Mouse (Mus musculus): ENCODE results near the gene Arhgef25. TPM values are rescaled to one million over a fixed set of nuclear protein-coding genes. Genes with fewer than 3 reads are reported as not detected.
"Not testable (repeated sequence)": the region's sequence is repeated elsewhere in the genome, so short reads cannot be mapped to it uniquely, and the experiment has no call there.

Arhgef25 gene
- polyA plus RNA-seq, 1 experiment from 2014 or later: 46.8 TPM

DNA sequence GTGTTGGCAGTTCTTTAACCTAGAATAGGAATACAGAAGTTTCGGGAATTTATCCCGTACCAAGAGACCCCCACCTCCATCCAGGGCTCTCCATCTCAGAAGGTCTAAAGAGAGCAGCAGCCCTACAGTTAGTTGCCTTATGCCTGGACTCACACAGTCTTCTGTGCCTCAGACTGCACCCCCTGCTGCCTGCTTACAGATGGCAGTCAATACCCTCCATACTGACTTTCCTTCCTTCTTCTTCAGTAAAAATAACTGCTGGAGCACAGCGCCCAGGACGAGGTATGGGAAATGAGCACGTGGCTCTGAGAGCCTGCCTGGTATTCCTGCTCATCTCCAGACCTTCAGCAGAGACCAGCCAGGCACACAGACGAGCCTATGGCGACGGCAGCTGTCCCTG, 10.4 kb upstream of the Arhgef25 start:
- H3K4me1 ChIP-seq (replicated peaks): peaks cover 3% of the 10 kb centered on the region; the same call in 1 of the 2 replicates
- H3K4me2 ChIP-seq (replicated peaks): no peak overlapping the region
- WGBS: 80% methylated on average over 8 of the region's 8 CpGs
- no peaks in the 10 kb centered on the region for H3K27me3 ChIP-seq (replicated peaks)
- H3K4me3 ChIP-seq (replicated peaks): no peak overlapping the region
- no peak overlapping the region for H3K9ac ChIP-seq
- peaks cover 19% of the 10 kb centered on the region for H3K36me3 ChIP-seq
- H3K27ac ChIP-seq: no peak overlapping the region
- H3K9me3 ChIP-seq: no peaks in the 10 kb centered on the region
- ATAC-seq: no peak

DNA sequence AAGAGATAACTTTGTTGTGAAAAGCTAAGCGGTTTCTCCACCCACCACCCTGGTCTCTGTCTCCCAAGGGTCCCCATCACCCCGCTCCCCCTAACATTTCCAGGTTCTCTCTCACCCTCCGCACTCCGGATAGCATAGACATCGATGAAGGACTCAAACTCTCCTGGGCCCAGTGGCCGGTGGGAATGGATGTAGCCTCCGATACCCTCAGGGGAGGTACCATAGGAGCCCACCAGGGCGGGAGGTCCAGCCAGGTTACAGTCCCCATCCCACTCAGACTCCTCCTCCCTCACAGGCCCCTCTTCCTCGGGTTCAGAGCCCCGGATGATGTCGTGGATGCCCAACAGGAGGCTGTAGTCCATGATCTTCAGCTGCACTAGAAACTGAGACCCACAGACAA, 9.6 kb upstream of the Arhgef25 start:
- peaks cover 11% of the 10 kb centered on the region; the same call in 1 of the 2 replicates for H3K4me1 ChIP-seq (replicated peaks)
- no peak overlapping the region for H3K9ac ChIP-seq
- ATAC-seq: no peak
- H3K4me3 ChIP-seq (replicated peaks): no peak overlapping the region
- H3K36me3 ChIP-seq: peaks cover 15% of the 10 kb centered on the region; the same call in 1 of the 2 replicates
- no peaks in the 10 kb centered on the region for H3K9me3 ChIP-seq
- H3K27ac ChIP-seq: no peak overlapping the region
- WGBS: 87% methylated on average over 11 of the region's 11 CpGs
- no peak overlapping the region for H3K4me2 ChIP-seq (replicated peaks)
- H3K27me3 ChIP-seq (replicated peaks): no peaks in the 10 kb centered on the region

DNA sequence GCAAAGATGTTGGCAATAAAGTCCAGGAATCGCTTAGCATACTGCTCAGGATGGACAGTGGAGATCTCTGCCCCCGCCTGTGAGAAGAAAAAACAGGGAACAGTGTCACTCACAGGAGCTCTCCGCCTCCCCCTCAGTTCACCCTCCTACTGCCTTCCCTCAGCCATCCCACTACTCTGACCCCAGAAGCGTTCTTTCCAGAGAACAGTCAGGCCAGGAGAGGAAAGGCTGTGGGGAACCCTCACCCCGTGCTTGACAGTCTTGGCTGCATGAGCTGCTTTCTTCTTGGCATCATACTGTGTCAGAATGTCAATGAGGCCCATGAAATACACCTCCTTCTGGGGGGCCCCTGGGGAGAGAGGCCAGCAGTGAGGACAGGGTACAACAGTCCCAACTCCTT, 9.2 kb upstream of the Arhgef25 start:
- Histone ChIP-seq H3K9ac (no peak overlapping the region), H3K9me3 (no peaks in the 10 kb centered on the region), H3K4me2 (replicated peaks) (no peak overlapping the region), H3K36me3 (peaks cover 15% of the 10 kb centered on the region; the same call in 1 of the 2 replicates), H3K4me3 (replicated peaks) (no peak overlapping the region), H3K4me1 (replicated peaks) (peaks cover 15% of the 10 kb centered on the region; the same call in 1 of the 2 replicates), H3K27ac (no peak overlapping the region), H3K27me3 (replicated peaks) (no peaks in the 10 kb centered on the region)
- 68% methylated on average over 5 of the region's 5 CpGs for WGBS
- no peak for ATAC-seq

DNA sequence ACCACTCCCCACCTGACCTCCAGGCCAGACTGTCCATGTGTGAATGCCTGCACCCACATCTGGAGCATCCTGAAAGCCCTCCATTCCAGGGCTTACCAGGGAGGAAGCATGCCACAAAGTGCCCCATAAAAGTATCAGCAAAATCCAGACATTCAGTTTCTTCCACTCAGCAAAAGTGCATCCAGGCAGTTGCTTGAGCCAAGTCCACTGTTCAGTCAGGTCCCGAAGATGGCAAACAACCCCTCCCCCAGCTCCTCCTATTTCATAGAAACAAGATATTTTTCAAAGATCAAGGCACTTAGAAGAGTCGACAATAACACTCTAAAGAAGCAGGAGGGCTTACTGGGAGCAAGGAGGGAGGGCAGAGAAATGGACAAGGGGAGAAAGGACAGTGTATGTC, 8.6 kb upstream of the Arhgef25 start:
- Histone ChIP-seq H3K27ac (no peak overlapping the region), H3K27me3 (replicated peaks) (no peaks in the 10 kb centered on the region), H3K4me1 (replicated peaks) (peaks cover 15% of the 10 kb centered on the region; the same call in 1 of the 2 replicates), H3K9me3 (no peaks in the 10 kb centered on the region), H3K4me3 (replicated peaks) (no peak overlapping the region), H3K36me3 (peaks cover 11% of the 10 kb centered on the region; the same call in 1 of the 2 replicates), H3K4me2 (replicated peaks) (no peak overlapping the region), H3K9ac (no peak overlapping the region)
- ATAC-seq: no peak
- 50% methylated on average over 2 of the region's 2 CpGs for WGBS

DNA sequence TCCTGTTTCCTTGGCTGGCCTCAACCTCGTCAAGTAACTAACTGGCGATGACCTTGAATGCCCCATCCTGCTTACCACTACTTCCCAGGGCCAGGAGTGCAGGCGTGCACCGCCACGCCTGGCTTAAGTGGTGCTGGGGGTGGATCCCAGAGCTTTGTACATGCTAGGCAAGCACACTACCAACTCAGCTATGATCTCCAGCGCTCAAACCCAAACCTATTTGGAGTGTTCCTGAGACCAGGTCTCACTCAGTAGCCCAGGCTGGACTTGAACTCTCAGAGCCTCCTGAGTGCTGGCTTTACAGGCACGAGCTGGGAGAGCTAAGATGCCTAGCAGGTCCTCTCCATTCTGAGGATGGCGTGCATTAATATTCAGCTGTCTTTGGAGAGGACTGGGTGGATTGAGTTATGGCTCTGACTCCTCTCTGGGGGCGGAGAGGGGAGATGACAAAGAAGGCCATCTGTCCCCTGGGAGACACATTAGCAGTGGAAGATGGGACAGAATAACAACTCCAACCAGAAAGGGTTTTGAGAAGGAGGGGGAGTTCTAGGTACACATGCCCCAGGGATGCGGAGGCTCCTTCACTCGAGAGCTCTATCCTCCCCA, 7.7 kb upstream of the Arhgef25 start:
- H3K9me3 ChIP-seq: no peaks in the 10 kb centered on the region
- no peak overlapping the region for H3K9ac ChIP-seq
- peak overlapping the region; percentile 25; the same call in 1 of the 2 replicates for H3K27ac ChIP-seq
- peaks cover 15% of the 10 kb centered on the region; the same call in 1 of the 2 replicates for H3K4me1 ChIP-seq (replicated peaks)
- ATAC-seq: no peak
- H3K27me3 ChIP-seq (replicated peaks): no peaks in the 10 kb centered on the region
- H3K4me2 ChIP-seq (replicated peaks): no peak overlapping the region
- 84% methylated on average over 11 of the region's 11 CpGs for WGBS
- H3K4me3 ChIP-seq (replicated peaks): no peak overlapping the region
- peaks cover 7% of the 10 kb centered on the region; the same call in 1 of the 2 replicates for H3K36me3 ChIP-seq

DNA sequence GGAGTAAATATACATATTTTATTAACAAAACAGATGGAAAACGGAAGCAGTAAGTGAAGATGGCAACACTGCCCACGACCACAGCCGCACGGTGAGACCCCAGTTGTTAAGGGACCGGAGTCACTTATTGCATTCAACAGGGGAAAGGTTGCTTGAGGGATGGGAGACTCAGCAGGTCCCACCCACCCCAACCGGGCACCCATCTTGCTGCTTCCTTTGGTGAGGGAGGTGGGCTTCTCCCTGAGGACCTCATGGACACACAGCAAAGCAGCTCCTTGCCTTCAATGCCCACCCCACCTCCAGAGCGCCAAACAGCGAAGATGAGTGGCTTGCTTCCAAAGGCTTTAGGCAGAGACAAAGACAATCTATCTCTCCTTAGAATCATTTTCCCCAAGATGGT, 7.2 kb upstream of the Arhgef25 start:
- Histone ChIP-seq H3K27me3 (replicated peaks) (no peaks in the 10 kb centered on the region), H3K27ac (peak overlapping the region; percentile 25; the same call in 1 of the 2 replicates), H3K36me3 (0 out of 2 replicates have a peak, but pooled peaks cover 9% of the 10 kb centered on the region), H3K4me2 (replicated peaks) (no peak overlapping the region), H3K9me3 (no peaks in the 10 kb centered on the region), H3K4me3 (replicated peaks) (no peak overlapping the region), H3K4me1 (replicated peaks) (peaks cover 15% of the 10 kb centered on the region; the same call in 1 of the 2 replicates), H3K9ac (no peak overlapping the region)
- 84% methylated on average over 8 of the region's 8 CpGs for WGBS
- ATAC-seq: no peak

DNA sequence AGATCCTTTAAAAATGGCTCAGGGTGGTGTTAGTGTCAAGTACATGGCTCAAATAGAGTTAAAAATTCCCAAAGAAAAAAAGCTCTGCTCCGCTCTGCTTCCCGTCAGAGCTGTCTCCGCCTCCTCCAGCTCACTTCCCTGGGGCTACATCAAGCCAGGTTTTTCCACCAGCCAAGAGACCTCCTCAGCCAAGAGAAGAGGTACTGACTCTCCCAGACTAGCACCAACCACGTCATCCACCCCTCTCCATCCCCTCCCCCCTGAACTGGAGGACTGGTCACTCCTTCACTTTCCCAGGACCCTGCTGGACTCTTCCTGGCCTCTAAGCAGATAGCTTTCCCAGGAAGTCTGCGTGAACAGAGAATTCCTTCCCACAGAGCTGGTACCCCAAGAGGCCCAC, 6.5 kb upstream of the Arhgef25 start:
- Histone ChIP-seq H3K27ac (peak overlapping the region; percentile 92), H3K9ac (no peak overlapping the region), H3K4me1 (replicated peaks) (peaks cover 15% of the 10 kb centered on the region; the same call in 1 of the 2 replicates), H3K36me3 (0 out of 2 replicates have a peak, but pooled peaks cover 9% of the 10 kb centered on the region), H3K27me3 (replicated peaks) (no peaks in the 10 kb centered on the region), H3K4me2 (replicated peaks) (peak overlapping the region; percentile 93), H3K4me3 (replicated peaks) (peak overlapping the region; percentile 92), H3K9me3 (no peaks in the 10 kb centered on the region)
- 8% methylated on average over 5 of the region's 5 CpGs for WGBS
- ATAC-seq: peak; percentile 68

DNA sequence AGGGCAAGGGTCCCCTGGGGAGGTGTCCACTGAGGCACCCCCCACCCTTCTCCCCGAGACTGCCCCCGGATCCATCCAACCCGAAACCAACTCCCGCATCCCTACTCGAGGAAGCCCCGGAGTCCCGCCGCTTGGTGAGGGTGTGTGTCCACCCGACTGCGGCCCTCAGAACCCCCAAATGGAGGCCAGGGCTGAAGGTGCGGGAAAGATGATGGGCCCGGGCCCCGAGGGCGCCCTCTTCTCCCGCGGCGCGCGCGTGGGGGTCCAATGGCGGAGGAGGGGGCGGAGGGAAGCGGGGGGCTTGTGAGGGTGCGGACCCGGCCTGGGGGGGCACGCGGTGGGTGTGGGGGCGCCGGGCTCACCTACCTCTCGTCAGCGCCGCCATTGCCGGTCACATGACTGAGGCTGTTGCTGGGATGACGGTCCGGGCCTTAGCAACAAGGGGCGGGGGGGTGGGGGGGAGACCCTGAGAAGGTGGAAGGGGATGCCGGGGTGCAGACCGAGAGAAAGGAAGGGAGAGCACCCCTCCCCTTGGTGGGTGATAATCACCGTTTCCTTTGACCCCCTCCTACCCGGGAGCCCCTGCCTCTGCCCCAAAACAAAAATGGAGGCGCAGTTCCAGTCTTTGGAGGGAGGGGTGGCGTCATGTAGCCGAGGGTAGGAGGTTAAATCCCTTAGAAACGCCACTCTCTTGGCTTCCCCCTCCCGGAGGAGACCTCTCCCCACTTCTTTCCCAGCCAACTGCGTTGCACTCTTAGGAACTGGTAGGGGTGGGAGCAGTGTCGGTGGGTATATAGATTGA, 5.6 kb upstream of the Arhgef25 start, which contains the start of gene Dtx3:
Dtx3 (minus strand) TSS at position 401 of the 802 bp plus-strand sequence.
- H3K27ac ChIP-seq: peak within 1 kb of the TSS; percentile 92
- H3K4me3 ChIP-seq (replicated peaks): peak within 1 kb of the TSS; percentile 92
- peaks cover 9% of the 10 kb centered on the region; the same call in 1 of the 2 replicates for H3K36me3 ChIP-seq
- H3K9me3 ChIP-seq: no peaks in the 10 kb centered on the region
- WGBS: under 1% methylated on average over 41 of the region's 47 CpGs
- ATAC-seq: peak; percentile 64
- H3K9ac ChIP-seq: peak within 1 kb of the TSS; percentile 84
- peaks cover 21% of the 10 kb centered on the region; the same call in 1 of the 2 replicates for H3K4me1 ChIP-seq (replicated peaks)
- no peaks in the 10 kb centered on the region for H3K27me3 ChIP-seq (replicated peaks)
- peak within 1 kb of the TSS; percentile 93 for H3K4me2 ChIP-seq (replicated peaks)

DNA sequence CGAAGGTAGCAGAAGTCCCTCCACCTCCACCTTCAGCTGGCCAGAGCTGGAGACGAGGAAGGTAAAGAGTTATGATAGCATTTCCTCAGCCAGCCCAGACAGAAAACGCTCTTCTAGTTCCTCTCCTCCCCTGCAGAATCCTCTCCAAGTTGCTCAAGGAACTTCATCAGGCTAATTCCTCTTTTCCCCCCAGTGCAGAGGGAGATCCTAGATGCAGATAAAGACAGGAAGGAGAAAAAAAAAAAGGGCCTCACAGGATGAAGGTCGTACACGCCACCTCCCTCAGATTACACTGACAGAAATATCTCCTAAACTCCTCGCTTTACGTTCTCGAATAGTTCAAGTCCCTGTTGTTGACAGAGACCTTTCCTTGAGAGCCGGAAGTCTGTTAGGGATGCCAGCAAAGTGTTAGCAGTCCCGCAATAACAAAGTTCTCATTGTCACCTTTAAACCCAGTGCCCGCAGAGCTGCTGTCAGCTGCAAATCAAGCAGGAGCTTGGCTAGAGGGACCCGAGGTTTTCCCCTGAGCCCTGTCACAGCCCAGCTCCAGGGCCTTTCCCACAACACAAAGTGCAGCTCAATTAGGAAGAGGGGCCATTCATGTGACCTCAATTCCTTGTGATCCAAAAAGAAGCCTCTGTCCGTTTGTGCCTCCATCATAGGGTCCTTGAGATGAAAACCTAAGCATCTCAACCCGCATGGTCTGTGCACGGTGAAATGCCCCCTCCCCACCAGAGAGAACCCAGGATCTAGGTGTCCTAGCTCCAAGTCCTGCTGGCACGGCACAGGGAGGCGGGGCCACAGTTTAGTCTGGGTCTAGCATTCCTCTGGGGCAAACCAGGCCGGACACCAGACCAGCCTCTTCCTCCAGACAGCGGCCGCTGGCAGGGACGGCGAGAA, 4.8 kb upstream of the Arhgef25 start:
- H3K4me1 ChIP-seq (replicated peaks): peaks cover 23% of the 10 kb centered on the region; the same call in 1 of the 2 replicates
- peak overlapping the region; percentile 92 for H3K4me3 ChIP-seq (replicated peaks)
- no peaks in the 10 kb centered on the region for H3K9me3 ChIP-seq
- peak overlapping the region; percentile 92 for H3K27ac ChIP-seq
- peak overlapping the region; percentile 84 for H3K9ac ChIP-seq
- ATAC-seq: peak; percentile 42
- 9% methylated on average over 22 of the region's 22 CpGs for WGBS
- H3K36me3 ChIP-seq: peaks cover 9% of the 10 kb centered on the region; the same call in 1 of the 2 replicates
- peak overlapping the region; percentile 93 for H3K4me2 ChIP-seq (replicated peaks)
- H3K27me3 ChIP-seq (replicated peaks): no peaks in the 10 kb centered on the region

DNA sequence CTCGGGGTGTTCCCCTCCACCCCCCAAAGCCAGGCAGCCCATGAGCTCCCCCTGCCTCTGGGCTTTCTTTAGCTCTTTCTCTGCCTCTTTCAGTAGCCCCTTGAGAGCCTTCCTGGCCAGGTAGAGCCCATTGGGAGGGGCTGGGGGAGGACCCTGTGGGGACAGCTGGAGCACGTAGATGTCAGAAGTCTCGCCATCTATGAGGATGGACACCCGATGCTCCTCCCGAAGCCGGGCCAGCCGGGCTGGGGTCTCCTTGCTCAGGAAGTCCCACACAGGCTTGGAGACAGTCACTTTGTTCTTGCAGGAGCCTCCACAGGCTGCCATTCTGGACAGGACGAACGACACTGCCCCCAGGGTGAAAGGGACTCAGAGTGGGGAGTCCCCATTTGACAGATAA, 3.1 kb upstream of the Arhgef25 start:
- Histone ChIP-seq H3K4me1 (replicated peaks) (peaks cover 36% of the 10 kb centered on the region), H3K9me3 (no peaks in the 10 kb centered on the region), H3K9ac (no peak overlapping the region), H3K4me3 (replicated peaks) (no peak overlapping the region), H3K27me3 (replicated peaks) (no peaks in the 10 kb centered on the region), H3K27ac (no peak overlapping the region), H3K36me3 (peaks cover 4% of the 10 kb centered on the region; the same call in 1 of the 2 replicates), H3K4me2 (replicated peaks) (no peak overlapping the region)
- WGBS: 84% methylated on average over 9 of the region's 9 CpGs
- no peak for ATAC-seq

DNA sequence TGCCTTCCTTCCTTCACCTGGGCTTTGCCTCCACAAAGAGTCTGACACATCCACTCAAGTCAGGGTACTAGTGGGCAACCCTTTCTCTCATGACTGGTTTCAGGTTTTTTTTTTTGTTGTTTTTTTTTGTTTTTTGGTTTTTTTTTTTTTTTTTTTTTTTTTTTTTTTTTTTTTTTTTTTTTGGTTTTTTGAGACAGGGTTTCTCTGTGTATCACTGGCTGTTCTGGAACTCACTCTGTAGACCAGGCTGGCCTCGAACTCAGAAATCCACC, 2.1 kb upstream of the Arhgef25 start:
- H3K4me1 ChIP-seq (replicated peaks): peaks cover 41% of the 10 kb centered on the region
- not testable (repeated sequence) for H3K27me3 ChIP-seq (replicated peaks)

More for the DNA sequence above, 2.1 kb upstream of the Arhgef25 start:
- H3K9ac ChIP-seq; H3K27ac ChIP-seq; H3K4me2 ChIP-seq (replicated peaks); H3K9me3 ChIP-seq; H3K36me3 ChIP-seq; H3K4me3 ChIP-seq (replicated peaks); ATAC-seq: not testable (repeated sequence)
- 71% methylated on average over 1 of the region's 1 CpGs for WGBS

All from intestine, embryonic 15.5 days (tissue).